Mouse (Mus musculus) limb, embryonic 11.5 days (tissue): Measurements from ENCODE around the gene Adcy9. TPM values are rescaled to one million over a fixed set of nuclear protein-coding genes. Genes with fewer than 3 reads are reported as not detected.

ENCODE experiments used
- ATAC-seq: fragments of 200-750 bp; cut with Nextera tagmentation; 2 replicates; pipeline ENCODE4 v1.8.0; 2017; ENCODE audit warnings: low read depth; ENCODE audit not compliant: insufficient number of reproducible peaks, low FRiP score, low TSS enrichment
- DNase-seq: peaks from one replicate; pipeline ENCODE4 v3.0.0-alpha.2; 2015; ENCODE audit warnings: low spot score
- H3K27ac ChIP-seq: fragments of 300-500 bp; sonication (generic); replicated peaks from 2 replicates; pipeline ENCODE4 v1.5.1; 2014; ENCODE audit warnings: low read depth, mild to moderate bottlenecking, low read length
- H3K27me3 ChIP-seq: fragments of 300-500 bp; sonication (generic); 2 replicates; pipeline ENCODE4 v1.6.1; 2014; ENCODE audit warnings: mild to moderate bottlenecking, low read length, mixed read lengths; ENCODE audit not compliant: control insufficient read depth, insufficient read depth
- H3K36me3 ChIP-seq: fragments of 300-500 bp; sonication (generic); 2 replicates; pipeline ENCODE4 v1.6.1; 2014; ENCODE audit warnings: mild to moderate bottlenecking, low read length, moderate library complexity, mixed read lengths; ENCODE audit not compliant: control insufficient read depth, insufficient read depth
- H3K4me1 ChIP-seq: fragments of 300-500 bp; sonication (generic); 2 replicates; pipeline ENCODE4 v1.6.1; 2014; ENCODE audit warnings: low read length, mixed read lengths; ENCODE audit not compliant: control insufficient read depth, insufficient read depth
- H3K4me2 ChIP-seq: fragments of 300-500 bp; sonication (generic); 2 replicates; pipeline ENCODE4 v1.6.1; 2014; ENCODE audit warnings: low read depth, mild to moderate bottlenecking, moderate library complexity; ENCODE audit not compliant: severe bottlenecking
- H3K4me3 ChIP-seq: fragments of 300-500 bp; sonication (generic); 2 replicates; pipeline ENCODE4 v1.5.1; 2014; ENCODE audit warnings: low read depth, low read length
- H3K9ac ChIP-seq: fragments of 300-500 bp; sonication (generic); 2 replicates; pipeline ENCODE4 v1.6.1; 2014; ENCODE audit warnings: mild to moderate bottlenecking, low read length
- H3K9me3 ChIP-seq: fragments of 300-500 bp; sonication (generic); 2 replicates; pipeline ENCODE4 v1.6.1; 2016; ENCODE audit warnings: low read length; ENCODE audit not compliant: control insufficient read depth
- WGBS: fragments of 180-500 bp; shearing (Covaris S2); extraction: QIAGEN DNeasy Blood & Tissue Kit; methylation state at CpG from one replicate; pipeline ENCODE4 v1.1.7; 2014; 5-methylcytosine and 5-hydroxymethylcytosine counted together
- polyA plus RNA-seq: library from polyadenylated mRNA; unstranded; fragments of >200 nt; fragmentation: Nextera tagmentation; extraction: Ambion mirVana; gene quantifications from 2 replicates; pipeline ENCODE4 v1.2.1, GENCODE M21; 2014

Gene Adcy9
- polyA plus RNA-seq, 1 experiment from 2014 or later = 0.93 TPM

DNA sequence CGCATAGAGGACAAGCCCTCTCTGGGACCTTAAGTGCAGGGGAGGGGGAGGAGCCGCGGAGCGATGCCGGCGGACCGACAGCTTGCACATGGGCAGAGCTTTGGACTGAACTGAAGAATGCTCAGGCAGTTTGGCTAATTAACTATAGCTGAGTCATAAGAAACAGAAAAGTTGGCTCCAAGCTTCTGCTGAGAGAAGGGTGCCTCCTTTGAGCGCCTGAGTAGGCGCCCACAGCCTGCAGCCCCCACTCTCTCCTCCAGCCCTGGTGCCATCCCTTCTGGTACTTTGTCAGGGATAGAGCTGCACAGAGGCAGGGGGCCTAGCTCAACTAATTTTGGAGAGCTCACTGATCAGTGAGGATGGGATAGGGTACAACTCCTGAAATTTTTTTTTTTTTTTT, 27.9 kb upstream of the Adcy9 start:
- no peaks in the 10 kb centered on the region for H3K4me1 ChIP-seq
- no peaks in the 10 kb centered on the region for H3K9me3 ChIP-seq
- ATAC-seq (no peak), DNase-seq (no peak)
- no peak overlapping the region for H3K9ac ChIP-seq
- no peak overlapping the region for H3K27ac ChIP-seq
- no peaks in the 10 kb centered on the region for H3K27me3 ChIP-seq
- no peak overlapping the region for H3K4me2 ChIP-seq
- H3K4me3 ChIP-seq = no peak overlapping the region
- WGBS = 50% methylated on average over 9 of the region's 9 CpGs
- no peaks in the 10 kb centered on the region for H3K36me3 ChIP-seq

- WGBS = 66% methylated on average over 4 of the region's 4 CpGs
- no peaks in the 10 kb centered on the region for H3K4me1 ChIP-seq
- DNase-seq (no peak), ATAC-seq (no peak)
- no peak overlapping the region for H3K27ac ChIP-seq
- no peaks in the 10 kb centered on the region for H3K36me3 ChIP-seq
- H3K9ac ChIP-seq = no peak overlapping the region
- no peak overlapping the region for H3K4me2 ChIP-seq
- no peak overlapping the region for H3K4me3 ChIP-seq
- H3K27me3 ChIP-seq = no peaks in the 10 kb centered on the region
- no peaks in the 10 kb centered on the region for H3K9me3 ChIP-seq
Measured at GRCm38 (mm10) chr16:4446395-4446794, 26.1 kb upstream of the Adcy9 start.

DNA sequence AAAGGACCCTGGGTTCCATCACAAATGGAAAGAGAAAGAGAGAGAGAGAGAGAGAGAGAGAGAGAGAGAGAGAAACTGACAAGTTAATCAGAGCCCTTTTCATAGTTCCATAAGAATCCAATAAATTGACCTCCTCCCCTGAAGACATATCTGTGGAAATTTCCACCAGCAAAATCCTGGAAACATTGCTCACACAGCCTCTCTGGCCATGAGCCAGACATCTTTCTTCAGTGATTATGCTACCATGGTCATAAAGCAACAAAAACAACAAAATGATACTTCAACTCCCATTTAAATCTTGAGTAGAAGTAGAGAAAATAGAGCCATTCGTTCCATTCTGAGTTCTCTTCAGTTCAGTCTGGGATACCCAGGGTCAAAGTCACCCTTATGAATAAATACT, 24.1 kb upstream of the Adcy9 start:
- ATAC-seq = no peak
- 91% methylated on average over 1 of the region's 1 CpGs for whole genome bisulfite sequencing

GRCm38 (mm10) chr16:4439302-4440066, 19.2 kb upstream of the Adcy9 start:
- Histone ChIP-seq H3K9me3 (no peaks in the 10 kb centered on the region), H3K27me3 (no peaks in the 10 kb centered on the region), H3K4me1 (no peaks in the 10 kb centered on the region), H3K4me3 (no peak overlapping the region), H3K9ac (no peak overlapping the region), H3K36me3 (no peaks in the 10 kb centered on the region), H3K27ac (no peak overlapping the region), H3K4me2 (no peak overlapping the region)
- ATAC-seq = no peak
- DNase-seq = no peak
- 70% methylated on average over 10 of the region's 10 CpGs for WGBS

More for the DNA sequence above, 24.1 kb upstream of the Adcy9 start:
- Histone ChIP-seq H3K27ac (no peak overlapping the region), H3K9me3 (no peaks in the 10 kb centered on the region), H3K4me3 (no peak overlapping the region), H3K36me3 (no peaks in the 10 kb centered on the region), H3K4me2 (no peak overlapping the region), H3K9ac (no peak overlapping the region), H3K27me3 (no peaks in the 10 kb centered on the region), H3K4me1 (no peaks in the 10 kb centered on the region)
- no peak for DNase-seq

GRCm38 (mm10) chr16:4436738-4437137, 16.4 kb upstream of the Adcy9 start:
- no peak overlapping the region for H3K27ac ChIP-seq
- no peak overlapping the region for H3K9ac ChIP-seq
- no peaks in the 10 kb centered on the region for H3K27me3 ChIP-seq
- H3K4me2 ChIP-seq = no peak overlapping the region
- H3K4me3 ChIP-seq = no peak overlapping the region
- H3K4me1 ChIP-seq = no peaks in the 10 kb centered on the region
- 79% methylated on average over 4 of the region's 4 CpGs for WGBS
- DNase-seq (no peak), ATAC-seq (no peak)
- no peaks in the 10 kb centered on the region for H3K36me3 ChIP-seq
- no peaks in the 10 kb centered on the region for H3K9me3 ChIP-seq

GRCm38 (mm10) chr16:4435371-4435770, 15.1 kb upstream of the Adcy9 start:
- H3K27ac ChIP-seq = no peak overlapping the region
- ATAC-seq = no peak
- H3K9ac ChIP-seq = no peak overlapping the region
- no peak overlapping the region for H3K4me3 ChIP-seq
- H3K9me3 ChIP-seq = no peaks in the 10 kb centered on the region
- 83% methylated on average over 2 of the region's 2 CpGs for WGBS
- no peak overlapping the region for H3K4me2 ChIP-seq
- DNase-seq = no peak
- H3K27me3 ChIP-seq = no peaks in the 10 kb centered on the region
- no peaks in the 10 kb centered on the region for H3K4me1 ChIP-seq
- no peaks in the 10 kb centered on the region for H3K36me3 ChIP-seq

DNA sequence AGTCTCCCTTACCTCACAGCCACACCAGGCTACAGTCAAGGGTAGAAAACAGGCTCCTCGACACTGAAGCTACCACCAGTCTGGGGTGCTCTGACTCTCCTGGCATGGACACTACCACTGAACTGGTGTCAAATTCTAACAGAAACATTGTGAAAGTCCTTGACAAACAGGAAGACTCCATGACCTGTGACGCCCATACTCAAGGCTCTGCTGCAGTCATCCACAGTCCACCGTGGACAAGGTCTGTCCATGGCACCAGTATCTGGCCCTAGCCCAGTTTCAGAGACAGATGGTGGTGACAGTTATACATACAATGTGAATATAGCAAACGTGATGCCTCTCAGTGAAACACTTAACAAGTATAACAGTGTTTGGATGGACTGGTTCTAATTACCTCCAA, 11.5 kb upstream of the Adcy9 start:
- H3K4me1 ChIP-seq = no peaks in the 10 kb centered on the region
- H3K27ac ChIP-seq = no peak overlapping the region
- H3K9me3 ChIP-seq = no peaks in the 10 kb centered on the region
- H3K9ac ChIP-seq = no peak overlapping the region
- WGBS = 77% methylated on average over 4 of the region's 4 CpGs
- ATAC-seq (no peak), DNase-seq (no peak)
- H3K4me2 ChIP-seq = no peak overlapping the region
- H3K4me3 ChIP-seq = no peak overlapping the region
- H3K36me3 ChIP-seq = no peaks in the 10 kb centered on the region
- H3K27me3 ChIP-seq = no peaks in the 10 kb centered on the region

DNA sequence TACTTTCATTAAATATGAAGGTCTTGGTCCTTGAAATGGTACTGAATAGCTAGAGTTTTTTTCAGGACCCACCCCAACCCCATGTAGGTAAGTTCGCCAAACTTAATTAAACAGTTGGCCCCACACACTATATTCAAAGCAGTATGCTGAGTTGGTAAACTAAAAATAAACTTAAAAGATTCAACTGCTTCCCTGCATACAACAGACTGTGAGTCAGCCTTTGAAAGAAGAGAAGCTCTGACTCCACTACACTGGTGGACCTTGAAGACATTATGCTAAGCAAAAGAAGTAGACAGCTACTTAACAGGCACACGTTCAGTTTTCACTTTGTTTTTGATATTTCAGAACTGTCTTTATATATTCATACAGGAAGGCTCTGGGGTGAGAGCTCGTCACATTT, 10.7 kb upstream of the Adcy9 start:
- Histone ChIP-seq H3K4me1 (no peaks in the 10 kb centered on the region), H3K4me2 (no peak overlapping the region), H3K9me3 (no peaks in the 10 kb centered on the region), H3K27ac (no peak overlapping the region), H3K9ac (no peak overlapping the region), H3K4me3 (no peak overlapping the region), H3K36me3 (no peaks in the 10 kb centered on the region), H3K27me3 (no peaks in the 10 kb centered on the region)
- 90% methylated on average over 3 of the region's 3 CpGs for WGBS
- ATAC-seq (no peak), DNase-seq (no peak)

DNA sequence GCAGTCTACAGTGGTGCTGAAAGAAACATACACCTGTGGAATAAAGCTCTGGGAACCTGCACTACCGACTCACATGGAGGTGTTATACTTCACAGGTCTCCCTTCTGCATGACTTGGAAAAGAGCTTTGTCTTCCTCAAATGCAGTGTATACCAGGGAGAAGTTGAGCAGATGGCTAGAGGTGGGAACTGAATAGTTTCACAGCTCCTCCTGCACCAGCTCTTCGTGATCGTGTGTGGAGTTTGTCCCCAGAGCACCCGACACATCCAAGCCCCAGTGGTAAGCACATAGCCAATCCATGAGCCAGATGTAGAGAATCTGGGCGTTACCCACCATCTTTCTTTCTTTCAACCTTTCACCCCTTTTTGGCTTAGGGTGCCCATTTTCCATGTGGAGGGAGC, 9.9 kb upstream of the Adcy9 start:
- Histone ChIP-seq H3K27ac (no peak overlapping the region), H3K4me2 (no peak overlapping the region), H3K36me3 (no peaks in the 10 kb centered on the region), H3K27me3 (no peaks in the 10 kb centered on the region), H3K9ac (no peak overlapping the region), H3K4me3 (no peak overlapping the region), H3K9me3 (no peaks in the 10 kb centered on the region), H3K4me1 (no peaks in the 10 kb centered on the region)
- 74% methylated on average over 5 of the region's 5 CpGs for WGBS
- ATAC-seq (no peak), DNase-seq (no peak)
